Mouse (Mus musculus) lung, adult 2 months (tissue): ENCODE measurements around the gene Folh1.

Experiments used
- CTCF ChIP-seq: fragments of 200-500 bp; IDR thresholded peaks from 2 replicates; pipeline ENCODE4 v1.5.1; 2011; ENCODE audit warnings: mild to moderate bottlenecking, low read length, control low read depth; ENCODE audit not compliant: insufficient read depth
- POLR2A ChIP-seq: fragments of 200-500 bp; IDR thresholded peaks from 2 replicates; pipeline ENCODE4 v1.6.1; 2011; ENCODE audit warnings: low read depth, mild to moderate bottlenecking, control low read depth, low read length, borderline replicate concordance; ENCODE audit errors: extremely low read depth

GRCm38 (mm10) chr7:86688030-86688429 is 87.7 kb downstream of the Folh1 start, which contains the start of gene Olfr292:
- no peak for TF ChIP-seq CTCF
- TF ChIP-seq POLR2A, result no peak
